Mouse (Mus musculus): Measurements from ENCODE around the gene Myo6. TPM values are rescaled to one million over a fixed set of nuclear protein-coding genes. Genes with fewer than 3 reads are reported as not detected.
"Not testable (repeated sequence)": the region's sequence is repeated elsewhere in the genome, so short reads cannot be mapped to it uniquely, and the experiment has no call there.

Gene Myo6
- polyA plus RNA-seq, 1 experiment = 16.4 TPM

DNA sequence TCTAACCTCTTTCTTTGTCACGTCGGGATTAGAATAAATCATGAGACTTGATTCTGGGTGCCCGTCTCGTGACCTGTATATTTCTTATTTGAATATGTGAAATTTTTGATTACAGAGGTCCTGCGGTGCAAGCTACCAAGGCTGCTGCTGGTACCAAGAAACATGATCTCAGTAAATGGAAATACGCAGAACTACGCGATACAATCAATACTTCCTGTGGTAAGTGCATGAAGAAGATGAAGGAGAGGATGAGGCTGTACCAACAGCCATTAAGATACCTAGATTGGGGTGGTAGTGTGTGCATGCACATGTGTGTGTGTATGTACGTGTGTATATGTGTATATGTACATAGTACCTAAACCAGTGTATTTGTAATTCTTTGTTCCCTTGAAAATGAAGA, 134.2 kb downstream of the Myo6 start:
- TF ChIP-seq CTCF (IDR thresholded peaks at IDR 0.05; ENCODE audit: control insufficient read depth, insufficient read depth, low read length) = no peak
- TF ChIP-seq POLR2A (IDR thresholded peaks at IDR 0.05; ENCODE audit: borderline replicate concordance, control insufficient read depth, low read depth, low read length) = no peak
- Histone ChIP-seq H3K27ac (ENCODE audit: control insufficient read depth, insufficient read depth, low read depth, low read length, poor library complexity) (no peak overlapping the region), H3K4me1 (ENCODE audit: control insufficient read depth, insufficient read depth, low read length) (no peaks in the 10 kb centered on the region), H3K4me3 (replicated peaks; ENCODE audit: control insufficient read depth, low read depth, low read length) (no peak overlapping the region)
- WGBS = 83% methylated on average over 9 of the region's 9 CpGs

DNA sequence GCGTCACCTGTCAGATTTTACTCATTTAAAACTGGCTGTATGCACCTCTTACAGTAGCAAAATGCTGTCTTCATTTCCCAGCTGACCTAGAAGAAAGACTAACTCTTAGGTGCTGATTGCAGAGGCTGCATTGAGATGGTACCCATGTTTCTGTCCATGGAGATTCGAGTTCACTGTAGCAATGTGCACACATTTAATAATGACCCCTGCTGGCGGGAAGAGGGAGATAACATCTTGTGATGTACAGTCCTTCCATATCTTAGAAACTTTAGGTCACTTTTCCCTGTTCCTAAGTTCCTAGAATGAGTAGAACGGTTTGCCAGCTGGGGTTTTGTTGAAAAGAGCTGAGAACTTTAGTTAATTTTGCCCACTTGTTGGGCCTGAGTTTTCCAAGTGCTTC, 138.7 kb downstream of the Myo6 start:
- no peak for TF ChIP-seq CTCF (IDR thresholded peaks at IDR 0.05; ENCODE audit: control insufficient read depth, insufficient read depth, low read length)
- TF ChIP-seq POLR2A (IDR thresholded peaks at IDR 0.05; ENCODE audit: borderline replicate concordance, control insufficient read depth, low read depth, low read length) = no peak
- Histone ChIP-seq H3K27ac (ENCODE audit: control insufficient read depth, insufficient read depth, low read depth, low read length, poor library complexity) (no peak overlapping the region), H3K4me3 (replicated peaks; ENCODE audit: control insufficient read depth, low read depth, low read length) (no peak overlapping the region), H3K4me1 (ENCODE audit: control insufficient read depth, insufficient read depth, low read length) (no peaks in the 10 kb centered on the region)
- WGBS = 54% methylated on average over 4 of the region's 4 CpGs

DNA sequence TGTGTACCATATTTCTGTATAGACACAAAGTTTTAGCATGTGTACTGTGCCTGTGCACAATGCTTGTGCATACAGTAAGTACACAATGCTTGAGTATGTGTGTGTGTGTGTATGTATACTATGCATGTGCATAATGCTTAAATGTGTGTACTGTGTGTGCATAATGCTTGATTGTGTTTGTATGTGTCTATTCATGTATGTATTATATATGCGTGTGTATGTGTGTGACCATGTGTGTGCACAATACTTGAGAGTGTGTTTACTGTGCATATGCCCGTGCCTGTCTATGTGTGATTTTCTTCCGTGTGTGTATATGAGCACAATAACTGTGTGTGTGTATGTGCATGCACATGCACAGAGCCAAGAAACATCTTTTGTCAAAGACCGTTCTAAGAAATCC, 141.6 kb downstream of the Myo6 start:
- no peak for TF ChIP-seq POLR2A (IDR thresholded peaks at IDR 0.05; ENCODE audit: borderline replicate concordance, control insufficient read depth, low read depth, low read length)
- no peak for TF ChIP-seq CTCF (IDR thresholded peaks at IDR 0.05; ENCODE audit: control insufficient read depth, insufficient read depth, low read length)
- no peaks in the 10 kb centered on the region for H3K4me1 ChIP-seq (ENCODE audit: control insufficient read depth, insufficient read depth, low read length)
- H3K27ac ChIP-seq (ENCODE audit: control insufficient read depth, insufficient read depth, low read depth, low read length, poor library complexity) = no peak overlapping the region
- WGBS = 85% methylated on average over 4 of the region's 4 CpGs
- H3K4me3 ChIP-seq (replicated peaks; ENCODE audit: control insufficient read depth, low read depth, low read length) = no peak overlapping the region

DNA sequence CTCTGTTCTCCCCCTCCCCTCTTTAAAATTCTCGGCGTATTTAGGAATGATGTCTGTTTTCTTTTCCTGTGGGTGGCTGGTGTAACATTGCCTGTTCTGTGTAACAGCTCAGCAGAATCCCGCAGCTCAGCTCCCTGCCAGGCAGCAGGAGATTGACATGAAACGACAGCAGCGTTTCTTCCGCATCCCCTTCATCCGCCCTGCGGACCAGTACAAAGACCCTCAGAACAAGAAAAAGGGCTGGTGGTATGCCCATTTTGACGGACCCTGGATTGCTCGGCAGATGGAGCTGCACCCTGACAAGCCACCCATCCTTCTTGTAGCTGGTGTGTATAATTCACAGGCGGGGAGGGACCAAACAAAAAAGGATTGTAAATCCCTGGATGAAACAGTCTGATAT, 142.0 kb downstream of the Myo6 start:
- H3K4me3 ChIP-seq (replicated peaks; ENCODE audit: control insufficient read depth, low read depth, low read length) = no peak overlapping the region
- no peak overlapping the region for H3K27ac ChIP-seq (ENCODE audit: control insufficient read depth, insufficient read depth, low read depth, low read length, poor library complexity)
- 77% methylated on average over 11 of the region's 11 CpGs for WGBS
- TF ChIP-seq POLR2A (IDR thresholded peaks at IDR 0.05; ENCODE audit: borderline replicate concordance, control insufficient read depth, low read depth, low read length) (no peak), CTCF (IDR thresholded peaks at IDR 0.05; ENCODE audit: control insufficient read depth, insufficient read depth, low read length) (no peak)
- no peaks in the 10 kb centered on the region for H3K4me1 ChIP-seq (ENCODE audit: control insufficient read depth, insufficient read depth, low read length)

DNA sequence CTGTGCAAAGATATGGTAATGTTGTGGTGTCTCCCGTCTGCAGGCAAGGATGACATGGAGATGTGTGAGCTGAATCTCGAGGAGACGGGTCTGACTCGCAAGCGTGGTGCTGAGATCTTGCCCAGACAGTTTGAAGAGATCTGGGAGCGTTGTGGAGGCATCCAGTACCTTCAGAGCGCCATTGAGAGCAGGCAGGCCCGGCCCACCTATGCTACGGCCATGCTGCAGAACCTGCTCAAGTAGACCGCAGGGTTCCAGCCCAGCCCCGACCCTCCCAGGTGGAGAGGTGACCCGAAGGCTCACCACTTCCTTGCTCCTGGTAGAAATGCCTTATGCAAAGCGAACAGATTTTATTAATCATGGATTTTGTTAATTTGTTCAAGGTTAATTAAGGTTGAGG, 142.8 kb downstream of the Myo6 start:
- Histone ChIP-seq H3K4me1 (ENCODE audit: control insufficient read depth, insufficient read depth, low read length) (no peaks in the 10 kb centered on the region), H3K27ac (ENCODE audit: control insufficient read depth, insufficient read depth, low read depth, low read length, poor library complexity) (no peak overlapping the region; the same call in 1 of the 2 replicates), H3K4me3 (replicated peaks; ENCODE audit: control insufficient read depth, low read depth, low read length) (no peak overlapping the region)
- no peak for TF ChIP-seq CTCF (IDR thresholded peaks at IDR 0.05; ENCODE audit: control insufficient read depth, insufficient read depth, low read length)
- TF ChIP-seq POLR2A (IDR thresholded peaks at IDR 0.05; ENCODE audit: borderline replicate concordance, control insufficient read depth, low read depth, low read length) = no peak
- WGBS = 84% methylated on average over 13 of the region's 13 CpGs

DNA sequence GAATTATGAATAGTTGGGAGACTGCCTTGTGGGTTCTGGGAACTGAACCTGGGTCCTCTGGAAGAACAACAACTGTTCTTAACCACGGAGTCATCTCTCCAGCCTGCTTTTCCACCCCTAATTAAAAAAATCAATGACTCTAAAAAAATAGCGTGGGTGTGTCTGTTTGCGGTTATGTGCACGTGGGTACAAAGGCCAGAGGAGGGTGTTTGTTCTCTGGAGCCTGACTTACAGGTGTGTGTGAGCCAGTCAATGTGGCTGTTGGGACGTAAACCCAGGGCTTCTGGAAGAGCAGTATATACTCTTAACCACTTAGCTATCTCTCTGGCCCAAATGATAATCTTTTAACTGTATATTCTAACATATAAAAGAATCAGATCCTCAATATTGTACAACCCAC, 148.8 kb downstream of the Myo6 start:
- WGBS = 74% methylated on average over 5 of the region's 5 CpGs
- H3K4me3 ChIP-seq (replicated peaks; ENCODE audit: control insufficient read depth, low read depth, low read length) = no peak overlapping the region
- H3K27ac ChIP-seq (ENCODE audit: control insufficient read depth, insufficient read depth, low read depth, low read length, poor library complexity) = no peak overlapping the region
- no peaks in the 10 kb centered on the region for H3K4me1 ChIP-seq (ENCODE audit: control insufficient read depth, insufficient read depth, low read length)
- TF ChIP-seq CTCF (IDR thresholded peaks at IDR 0.05; ENCODE audit: control insufficient read depth, insufficient read depth, low read length) (no peak), POLR2A (IDR thresholded peaks at IDR 0.05; ENCODE audit: borderline replicate concordance, control insufficient read depth, low read depth, low read length) (no peak)

DNA sequence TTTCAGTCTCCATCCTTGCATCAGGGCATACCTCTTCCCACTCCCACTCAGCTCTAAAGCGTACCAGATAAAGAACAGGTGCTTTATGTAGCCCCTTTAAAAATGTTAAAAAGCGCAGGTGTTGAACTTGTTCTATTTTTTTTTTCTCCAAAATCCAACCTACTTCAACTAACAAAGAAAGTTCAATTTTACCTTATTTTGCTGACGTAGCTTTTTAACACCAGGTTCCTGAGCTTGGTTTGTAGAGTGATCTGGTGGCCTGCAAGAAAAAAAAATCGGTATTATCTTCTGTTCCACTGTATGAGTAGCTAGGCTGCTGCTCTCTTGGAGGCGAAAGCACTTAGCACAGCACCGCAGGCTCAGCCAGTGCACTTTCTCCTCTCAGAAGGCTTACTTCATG, 151.1 kb downstream of the Myo6 start:
- H3K27ac ChIP-seq (ENCODE audit: control insufficient read depth, insufficient read depth, low read depth, low read length, poor library complexity) = no peak overlapping the region
- no peaks in the 10 kb centered on the region for H3K4me1 ChIP-seq (ENCODE audit: control insufficient read depth, insufficient read depth, low read length)
- no peak overlapping the region for H3K4me3 ChIP-seq (replicated peaks; ENCODE audit: control insufficient read depth, low read depth, low read length)
- 85% methylated on average over 6 of the region's 6 CpGs for WGBS
- no peak for TF ChIP-seq CTCF (IDR thresholded peaks at IDR 0.05; ENCODE audit: control insufficient read depth, insufficient read depth, low read length)
- TF ChIP-seq POLR2A (IDR thresholded peaks at IDR 0.05; ENCODE audit: borderline replicate concordance, control insufficient read depth, low read depth, low read length) = no peak

DNA sequence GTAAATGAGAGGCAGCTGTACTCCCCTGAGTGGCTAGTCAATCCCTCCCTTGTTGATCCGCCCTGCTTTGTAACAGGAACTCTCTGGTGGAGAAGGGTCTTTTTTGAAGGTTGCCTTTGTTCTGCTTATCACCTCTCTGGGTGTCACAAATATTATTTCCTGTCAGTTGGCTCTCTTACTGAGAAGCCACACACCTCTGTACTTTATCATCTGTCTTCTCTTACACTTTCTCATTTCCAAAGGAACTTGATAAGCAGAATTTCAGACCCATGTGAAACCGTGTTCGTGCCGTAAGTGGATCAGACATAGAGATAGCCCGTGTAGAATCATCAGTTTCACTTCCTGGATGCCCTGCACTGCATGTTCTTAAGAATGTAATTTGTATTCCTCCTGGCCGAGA, 153.2 kb downstream of the Myo6 start:
- TF ChIP-seq CTCF (IDR thresholded peaks at IDR 0.05; ENCODE audit: control insufficient read depth, insufficient read depth, low read length) (no peak), POLR2A (IDR thresholded peaks at IDR 0.05; ENCODE audit: borderline replicate concordance, control insufficient read depth, low read depth, low read length) (no peak)
- no peaks in the 10 kb centered on the region for H3K4me1 ChIP-seq (ENCODE audit: control insufficient read depth, insufficient read depth, low read length)
- WGBS = 41% methylated on average over 6 of the region's 6 CpGs
- no peak overlapping the region for H3K27ac ChIP-seq (ENCODE audit: control insufficient read depth, insufficient read depth, low read depth, low read length, poor library complexity)
- no peak overlapping the region for H3K4me3 ChIP-seq (replicated peaks; ENCODE audit: control insufficient read depth, low read depth, low read length)

DNA sequence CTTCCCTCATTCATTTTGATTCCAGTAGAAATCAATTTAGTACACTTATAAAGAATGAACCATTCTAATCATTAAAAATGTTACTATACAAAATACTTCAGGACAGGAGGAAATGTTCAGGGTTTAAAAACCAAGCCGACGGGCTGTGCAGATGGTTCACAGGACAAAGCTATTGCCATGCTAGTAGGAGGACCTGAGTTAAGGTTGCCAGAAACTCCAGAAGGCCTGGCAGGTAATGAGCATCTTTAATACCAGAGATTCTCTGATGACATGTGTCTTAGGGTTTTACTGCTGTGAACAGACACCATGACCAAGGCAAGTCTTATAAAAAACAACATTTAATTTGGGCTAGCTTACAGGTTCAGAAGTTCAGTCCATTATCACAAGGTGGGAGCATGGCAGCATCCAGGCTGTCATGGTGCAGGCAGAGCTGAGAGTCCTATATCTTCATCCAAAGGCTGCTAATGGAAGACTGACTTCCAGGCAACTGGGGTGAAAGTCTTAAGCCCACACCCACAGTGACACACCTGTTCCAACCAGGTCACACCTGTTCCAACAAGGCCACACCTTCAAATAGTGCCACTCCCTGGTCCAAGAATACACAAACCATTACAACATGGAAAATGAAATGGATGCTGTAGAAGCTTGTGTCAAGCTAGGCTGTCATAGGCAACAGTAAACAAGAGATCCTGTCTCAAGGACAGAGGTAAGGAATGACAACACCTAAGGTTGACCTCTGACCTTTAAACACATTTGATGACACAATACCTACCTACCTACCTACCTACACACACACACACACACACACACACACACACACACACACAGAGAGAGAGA, 156.4 kb downstream of the Myo6 start:
- not testable (repeated sequence) for H3K27ac ChIP-seq (ENCODE audit: control insufficient read depth, insufficient read depth, low read depth, low read length, poor library complexity); H3K4me1 ChIP-seq (ENCODE audit: control insufficient read depth, insufficient read depth, low read length); H3K4me3 ChIP-seq (replicated peaks; ENCODE audit: control insufficient read depth, low read depth, low read length)
- 87% methylated on average over 2 of the region's 2 CpGs for WGBS
